Mouse (Mus musculus) liver, embryonic 16.5 days (tissue): ENCODE data around the gene Farsa. TPM values are rescaled to one million over a fixed set of nuclear protein-coding genes. Genes with fewer than 3 reads are reported as not detected.
"Not testable (repeated sequence)": the region's sequence is repeated elsewhere in the genome, so short reads cannot be mapped to it uniquely, and the experiment has no call there.

Experiments used
- ATAC-seq: fragments of 200-750 bp; cut with Nextera tagmentation; 2 replicates; pipeline ENCODE4 v1.8.0; 2017; ENCODE audit warnings: low read depth, mild to moderate bottlenecking, moderate number of reproducible peaks, moderate library complexity
- H3K27ac ChIP-seq: fragments of 300-500 bp; sonication (generic); 2 replicates; pipeline ENCODE4 v1.5.1; 2014; ENCODE audit warnings: mild to moderate bottlenecking, low read length
- H3K27me3 ChIP-seq: fragments of 300-500 bp; sonication (generic); 2 replicates; pipeline ENCODE4 v1.6.1; 2014; ENCODE audit warnings: low read depth, low read length, mixed read lengths; ENCODE audit not compliant: control insufficient read depth, insufficient read depth
- H3K36me3 ChIP-seq: fragments of 300-500 bp; sonication (generic); 2 replicates; pipeline ENCODE4 v1.6.1; 2014; ENCODE audit warnings: mild to moderate bottlenecking; ENCODE audit not compliant: control insufficient read depth, insufficient read depth
- H3K4me1 ChIP-seq: fragments of 300-500 bp; sonication (generic); 2 replicates; pipeline ENCODE4 v1.6.1; 2014; ENCODE audit warnings: low read depth, low read length, mixed read lengths; ENCODE audit not compliant: control insufficient read depth
- H3K4me2 ChIP-seq: fragments of 300-500 bp; sonication (generic); 2 replicates; pipeline ENCODE4 v1.6.1; 2014; ENCODE audit warnings: low read depth, low read length, mixed read lengths
- H3K4me3 ChIP-seq: fragments of 300-500 bp; sonication (generic); 2 replicates; pipeline ENCODE4 v1.5.1; 2014; ENCODE audit warnings: low read depth, mild to moderate bottlenecking, low read length
- H3K9ac ChIP-seq: fragments of 300-500 bp; sonication (generic); 2 replicates; pipeline ENCODE4 v1.6.1; 2014; ENCODE audit warnings: low read depth, low read length
- H3K9me3 ChIP-seq: fragments of 300-500 bp; sonication (generic); replicated peaks from 2 replicates; pipeline ENCODE4 v1.6.1; 2016; ENCODE audit warnings: low read length; ENCODE audit not compliant: control insufficient read depth
- whole genome bisulfite sequencing: fragments of 180-500 bp; shearing (Covaris S2); extraction: QIAGEN DNeasy Blood & Tissue Kit; methylation state at CpG from one replicate; pipeline ENCODE4 v1.1.7; 2014; ENCODE audit not compliant: insufficient replicate concordance; 5-methylcytosine and 5-hydroxymethylcytosine counted together
- polyA plus RNA-seq: library from polyadenylated mRNA; unstranded; fragments of >200 nt; fragmentation: Nextera tagmentation; extraction: Ambion mirVana; gene quantifications from 2 replicates; pipeline ENCODE4 v1.2.1, GENCODE M21; 2015

Gene Farsa
- polyA plus RNA-seq, 1 experiment from 2014 or later = 52.7 TPM

GRCm38 (mm10) chr8:84814555-84815441 lies 42.0 kb upstream of the Farsa start:
- Histone ChIP-seq H3K4me1 (peaks cover 20% of the 10 kb centered on the region), H3K4me3 (no peak overlapping the region), H3K9ac (no peak overlapping the region), H3K4me2 (no peak overlapping the region), H3K27ac (no peak overlapping the region), H3K27me3 (peaks cover 25% of the 10 kb centered on the region), H3K36me3 (no peaks in the 10 kb centered on the region), H3K9me3 (no peaks in the 10 kb centered on the region)
- ATAC-seq = no peak
- 46% methylated on average over 19 of the region's 19 CpGs for WGBS

- WGBS = 11% methylated on average over 9 of the region's 9 CpGs
- Histone ChIP-seq H3K4me3 (no peak overlapping the region), H3K9ac (no peak overlapping the region), H3K9me3 (no peaks in the 10 kb centered on the region), H3K4me2 (no peak overlapping the region), H3K27ac (no peak overlapping the region), H3K4me1 (peaks cover 20% of the 10 kb centered on the region), H3K36me3 (no peaks in the 10 kb centered on the region), H3K27me3 (peaks cover 25% of the 10 kb centered on the region)
- peak; percentile 83 for ATAC-seq
These were observed 41.2 kb upstream of the Farsa start for GRCm38 (mm10) chr8:84815547-84815946.

GRCm38 (mm10) chr8:84816117-84816516 lies 40.7 kb upstream of the Farsa start:
- H3K4me3 ChIP-seq = no peak overlapping the region
- peaks cover 15% of the 10 kb centered on the region for H3K4me1 ChIP-seq
- H3K27me3 ChIP-seq = peaks cover 22% of the 10 kb centered on the region
- H3K27ac ChIP-seq = no peak overlapping the region
- WGBS = 77% methylated on average over 17 of the region's 17 CpGs
- H3K36me3 ChIP-seq = no peaks in the 10 kb centered on the region
- no peak overlapping the region for H3K4me2 ChIP-seq
- ATAC-seq = no peak
- no peaks in the 10 kb centered on the region for H3K9me3 ChIP-seq
- H3K9ac ChIP-seq = no peak overlapping the region

GRCm38 (mm10) chr8:84822723-84823122 lies 34.1 kb upstream of the Farsa start, which contains the start of gene Dand5:
Gene Dand5, minus strand, starts transcription at chr8:84822823.
- H3K9me3 ChIP-seq = no peaks in the 10 kb centered on the region
- H3K4me1 ChIP-seq = peaks cover 22% of the 10 kb centered on the region
- WGBS = 68% methylated on average over 3 of the region's 3 CpGs
- ATAC-seq = no peak
- no peaks in the 10 kb centered on the region for H3K36me3 ChIP-seq
- H3K9ac ChIP-seq = no peak within 1 kb of the TSS
- no peak within 1 kb of the TSS for H3K4me3 ChIP-seq
- H3K27me3 ChIP-seq = no peaks in the 10 kb centered on the region
- H3K27ac ChIP-seq = no peak within 1 kb of the TSS
- H3K4me2 ChIP-seq = peak within 1 kb of the TSS; percentile 12; the same call in 1 of the 2 replicates

GRCm38 (mm10) chr8:84823653-84824052 lies 33.1 kb upstream of the Farsa start:
- peak; percentile 70 for ATAC-seq
- Histone ChIP-seq H3K36me3 (no peaks in the 10 kb centered on the region), H3K27ac (no peak overlapping the region), H3K9ac (no peak overlapping the region), H3K4me1 (peaks cover 22% of the 10 kb centered on the region), H3K9me3 (no peaks in the 10 kb centered on the region), H3K27me3 (no peaks in the 10 kb centered on the region), H3K4me2 (peak overlapping the region; percentile 12; the same call in 1 of the 2 replicates), H3K4me3 (no peak overlapping the region)
- 2% methylated on average over 18 of the region's 18 CpGs for WGBS

- ATAC-seq = peak; percentile 42; the same call in 1 of the 2 replicates
- Histone ChIP-seq H3K9me3 (no peaks in the 10 kb centered on the region), H3K36me3 (no peaks in the 10 kb centered on the region), H3K4me1 (peaks cover 28% of the 10 kb centered on the region), H3K27me3 (no peaks in the 10 kb centered on the region), H3K4me2 (0 out of 2 replicates have a peak overlapping the region, but pooled peaks have one; percentile 1), H3K9ac (no peak overlapping the region), H3K4me3 (no peak overlapping the region), H3K27ac (peak overlapping the region; percentile 25; the same call in 1 of the 2 replicates)
- 24% methylated on average over 4 of the region's 4 CpGs for WGBS
These were observed 31.2 kb upstream of the Farsa start for GRCm38 (mm10) chr8:84825636-84826035.

- not testable (repeated sequence) for H3K4me3 ChIP-seq, H3K9ac ChIP-seq, H3K27me3 ChIP-seq, H3K4me2 ChIP-seq, H3K9me3 ChIP-seq, H3K36me3 ChIP-seq, H3K27ac ChIP-seq, ATAC-seq
- 23% methylated on average over 1 of the region's 2 CpGs for WGBS
- peaks cover 34% of the 10 kb centered on the region for H3K4me1 ChIP-seq
These were observed 30.3 kb upstream of the Farsa start for GRCm38 (mm10) chr8:84826518-84826917.

- Histone ChIP-seq H3K9me3 (no peaks in the 10 kb centered on the region), H3K36me3 (peaks cover 28% of the 10 kb centered on the region), H3K27me3 (no peaks in the 10 kb centered on the region), H3K9ac (peak within 1 kb of the TSS; percentile 96), H3K4me2 (peak within 1 kb of the TSS; percentile 67), H3K4me3 (peak within 1 kb of the TSS; percentile 96), H3K27ac (peak within 1 kb of the TSS; percentile 97), H3K4me1 (peaks cover 52% of the 10 kb centered on the region)
- ATAC-seq = peak; percentile 28; the same call in 1 of the 2 replicates
- WGBS = 39% methylated on average over 11 of the region's 11 CpGs
These were observed 25.3 kb upstream of the Farsa start, which contains the start of gene Gadd45gip1 for GRCm38 (mm10) chr8:84831490-84831889. Gene Gadd45gip1, plus strand, starts transcription at chr8:84831522.
